In the genomic region with DNA sequence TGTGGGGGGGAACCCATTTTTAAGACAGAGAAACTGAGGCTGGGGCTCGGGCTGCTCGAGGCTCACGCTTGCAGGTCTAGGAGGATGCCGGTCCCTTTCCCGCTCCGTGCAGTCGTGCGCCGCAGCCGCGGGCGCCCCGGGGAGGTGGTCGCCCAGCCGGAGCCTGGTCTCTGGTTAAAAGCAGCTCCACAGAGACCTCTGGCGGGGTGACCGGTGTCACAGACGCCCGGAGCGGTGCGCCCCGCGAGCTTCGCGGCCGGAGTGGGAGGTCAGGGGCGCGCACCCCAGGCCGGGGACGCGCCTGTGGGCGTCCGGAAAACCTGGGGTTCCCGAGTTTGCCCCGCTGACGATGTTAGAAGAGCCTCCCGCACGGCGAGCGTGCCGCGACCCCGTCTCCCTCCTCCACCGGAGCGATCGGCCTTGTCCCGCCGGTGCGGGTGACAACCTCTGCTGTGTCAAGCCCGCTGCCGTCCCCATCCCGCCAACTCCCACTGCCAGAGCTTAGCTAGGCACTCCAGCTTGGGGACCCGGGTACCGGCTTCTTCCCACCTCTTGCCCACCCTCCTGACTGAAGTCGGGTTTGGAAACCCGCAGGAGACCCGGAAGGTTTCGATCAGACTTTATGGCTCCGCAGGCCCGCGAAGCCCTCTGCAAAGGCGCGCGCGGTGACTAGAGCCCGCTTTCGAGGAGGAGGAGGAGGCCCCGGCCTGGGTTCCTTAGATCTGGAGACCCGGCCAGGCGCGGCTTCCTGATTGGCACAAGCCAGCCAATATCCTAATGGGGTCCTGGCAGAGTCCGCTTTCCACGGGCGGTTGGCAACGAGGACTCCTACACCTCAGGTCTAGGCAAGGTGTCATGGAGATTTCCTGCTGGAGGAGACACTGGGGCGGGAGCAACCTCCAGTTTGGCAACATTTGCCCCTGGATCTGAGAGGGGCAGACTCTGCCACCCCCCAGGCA, we compare ENCODE assay signal across 8 mouse cellular contexts. TPM values are rescaled to one million over a fixed set of nuclear protein-coding genes. Genes with fewer than 3 reads are reported as not detected.
A peak's percentile ranks its signal among the peaks of the same experiment; 100 is the strongest.
DNase-seq lines count a peak whose midpoint lies in the region; ATAC-seq and TF ChIP-seq lines count a peak whose summit lies in the region.

No protein-coding gene starts in this region.

- H3K27me3 ChIP-seq in forebrain, embryonic 10.5 days (ENCODE audit: poor library complexity, severe bottlenecking): peaks cover 77% of the 10 kb centered on the region
- no peaks in the 10 kb centered on the region for H3K27me3 ChIP-seq in hindbrain, postnatal 0 days (ENCODE audit: insufficient read depth, low read length)
- peaks cover 76% of the 10 kb centered on the region for H3K27me3 ChIP-seq in lung, embryonic 15.5 days

- no peak for TF ChIP-seq POLR2A in bone marrow, adult 2 months (IDR thresholded peaks at IDR 0.05; ENCODE audit: borderline replicate concordance, control insufficient read depth, low read depth, low read length)

- H3K4me1 ChIP-seq in bone marrow, adult 2 months (ENCODE audit: control insufficient read depth, insufficient read depth, low read length): 0 out of 2 replicates have a peak, but pooled peaks cover 1% of the 10 kb centered on the region
- H3K4me1 ChIP-seq in forebrain, embryonic 10.5 days: peaks cover 40% of the 10 kb centered on the region
- H3K4me1 ChIP-seq in hindbrain, postnatal 0 days (ENCODE audit: insufficient read depth, low read length): peaks cover 10% of the 10 kb centered on the region; the same call in 1 of the 2 replicates
- H3K4me1 ChIP-seq in lung, embryonic 15.5 days: peaks cover 26% of the 10 kb centered on the region

- no peak for TF ChIP-seq CTCF in bone marrow, adult 2 months (IDR thresholded peaks at IDR 0.05; ENCODE audit: control insufficient read depth, insufficient read depth, low read length)
- TF ChIP-seq CTCF in hindbrain, postnatal 0 days (IDR thresholded peaks at IDR 0.05; ENCODE audit: low read depth): no peak

- no peak for ATAC-seq in hindbrain, postnatal 0 days
- peak; percentile 15; the same call in 1 of the 2 replicates for ATAC-seq in lung, embryonic 15.5 days (ENCODE audit: borderline replicate concordance, extremely low read depth, low FRiP score, low TSS enrichment)
- no peak for ATAC-seq in activated CD4-positive, CD25-positive, alpha-beta regulatory T cell, adult 4 months

- H3K9ac ChIP-seq in hindbrain, postnatal 0 days (replicated peaks; ENCODE audit: low read length): peak overlapping the region; percentile 78
- peak overlapping the region; percentile 47 for H3K9ac ChIP-seq in lung, embryonic 15.5 days

- DNase-seq in left cerebral cortex, postnatal 4 days: peak; percentile 41
- DNase-seq in left cerebral cortex, adult 9 months (ENCODE audit: low spot score in 2 of 2): no peak
- peak; percentile 52 for DNase-seq in forebrain, embryonic 10.5 days (ENCODE audit: extremely low spot score, low spot score)
- peak; percentile 63 for DNase-seq in hindbrain, postnatal 0 days (ENCODE audit: low spot score)
- DNase-seq in right cerebral cortex, postnatal 10 days (ENCODE audit: low spot score in 2 of 2): peak; percentile 62 to 65

- peak overlapping the region; percentile 99 for H3K4me2 ChIP-seq in hindbrain, postnatal 0 days (ENCODE audit: low read depth, low read length)
- H3K4me2 ChIP-seq in lung, embryonic 15.5 days: peak overlapping the region; percentile 99

- no peak overlapping the region for H3K27ac ChIP-seq in bone marrow, adult 2 months (ENCODE audit: control insufficient read depth, insufficient read depth, low read depth, low read length, poor library complexity)
- peak overlapping the region; percentile 85 for H3K27ac ChIP-seq in forebrain, embryonic 10.5 days
- peak overlapping the region; percentile 54; the same call in 1 of the 2 replicates for H3K27ac ChIP-seq in hindbrain, postnatal 0 days
- H3K27ac ChIP-seq in lung, embryonic 15.5 days: no peak overlapping the region

- peak overlapping the region; percentile 73 for H3K4me3 ChIP-seq in bone marrow, adult 2 months (replicated peaks; ENCODE audit: control insufficient read depth, low read depth, low read length)
- H3K4me3 ChIP-seq in forebrain, embryonic 10.5 days: peak overlapping the region; percentile 84
- peak overlapping the region; percentile 82 for H3K4me3 ChIP-seq in hindbrain, postnatal 0 days (ENCODE audit: low read length)
- H3K4me3 ChIP-seq in lung, embryonic 15.5 days: peak overlapping the region; percentile 62

- intact Hi-C loops in left cerebral cortex, postnatal 4 days (cut with DNase I): loop anchor here (5.0 kb wide), 2 partner anchors 193 to 408 kb away; no protein-coding TSS in a partner anchor

- no peaks in the 10 kb centered on the region for H3K36me3 ChIP-seq in forebrain, embryonic 10.5 days (replicated peaks)
- H3K36me3 ChIP-seq in hindbrain, postnatal 0 days (ENCODE audit: insufficient read depth, low read length): no peaks in the 10 kb centered on the region
- H3K36me3 ChIP-seq in lung, embryonic 15.5 days: no peaks in the 10 kb centered on the region

- under 1% methylated on average over 76 of the region's 76 CpGs for WGBS in bone marrow, adult 2 months
- WGBS in forebrain, embryonic 10.5 days: under 1% methylated on average over 76 of the region's 76 CpGs
- WGBS in hindbrain, postnatal 0 days: under 1% methylated on average over 76 of the region's 76 CpGs
- WGBS in lung, embryonic 15.5 days: under 1% methylated on average over 76 of the region's 76 CpGs

- no peaks in the 10 kb centered on the region for H3K9me3 ChIP-seq in forebrain, embryonic 10.5 days
- no peaks in the 10 kb centered on the region for H3K9me3 ChIP-seq in hindbrain, postnatal 0 days (ENCODE audit: low read length)
- no peaks in the 10 kb centered on the region for H3K9me3 ChIP-seq in lung, embryonic 15.5 days

RNA-seq across cellular contexts. Expression of a gene that starts 0.9 kb away (rescaled TPM):
- 10 to 100 TPM; 39.5 to 47.2 TPM for total RNA-seq in left cerebral cortex, postnatal 4 days (2021)
- 0.20 TPM in 1 of 2 replicates, not detected in the other for polyA plus RNA-seq in bone marrow, adult 2 months (2011; ENCODE audit: insufficient read depth, insufficient read length, low replicate concordance, missing spikeins)
- polyA plus RNA-seq in forebrain, embryonic 10.5 days (2016; fragmentation: Nextera tagmentation; extraction: Ambion mirVana): 2.9 and 3.4 TPM in 2 replicates
- 24.0 and 26.5 TPM in 2 replicates for total RNA-seq in hindbrain, postnatal 0 days (2014; rRNA removed)
- polyA plus RNA-seq in hindbrain, postnatal 0 days (2015; fragmentation: Nextera tagmentation; extraction: Ambion mirVana): 7.4 and 8.0 TPM in 2 replicates
- polyA plus RNA-seq in lung, embryonic 15.5 days (2015; fragmentation: Nextera tagmentation; extraction: Ambion mirVana): 2.0 TPM in 2 replicates
- under 1 TPM; 0.07 to 0.09 TPM for polyA plus RNA-seq in activated CD4-positive, CD25-positive, alpha-beta regulatory T cell, adult 4 months (2017; shearing (Covaris generic))

Comparison
In these comparisons a context has a peak if more than half of its experiments do, and no peak if none do; other contexts are left out.
1. DNase-seq: peak in left cerebral cortex, postnatal 4 days (single experiment), forebrain, embryonic 10.5 days (single experiment), hindbrain, postnatal 0 days (single experiment) and right cerebral cortex, postnatal 10 days (2 of 2); none in left cerebral cortex, adult 9 months (0 of 2).
2. H3K27ac ChIP-seq: peak in forebrain, embryonic 10.5 days (single experiment) and hindbrain, postnatal 0 days (single experiment); none in bone marrow, adult 2 months (single experiment) and lung, embryonic 15.5 days (single experiment).
3. Peak in every context shown above with its lines, with median percentiles within 50 percentile points of each other: H3K4me3 ChIP-seq.